Mouse (Mus musculus) T-cell, adult 2 months (primary cell): ENCODE results near the gene Slc23a2.
A peak's percentile ranks its signal among the peaks of the same experiment; 100 is the strongest.

Experiments
- DNase-seq: peaks from one replicate; pipeline ENCODE4 v3.0.0; 2022; ENCODE audit warnings: low spot score

Slc23a2 gene

GRCm38 (mm10) chr2:132134758-132135157, 10.2 kb downstream of the Slc23a2 start:
- no peak for DNase-seq

- DNase-seq: no peak
Observed at GRCm38 (mm10) chr2:132133436-132133835, 11.5 kb downstream of the Slc23a2 start.

GRCm38 (mm10) chr2:132131266-132131665, 13.6 kb downstream of the Slc23a2 start:
- DNase-seq: peak; percentile 41

- DNase-seq: no peak
Observed at GRCm38 (mm10) chr2:132129980-132130379, 14.9 kb downstream of the Slc23a2 start.

- no peak for DNase-seq
Observed at GRCm38 (mm10) chr2:132129247-132129646, 15.7 kb downstream of the Slc23a2 start.

- DNase-seq: no peak
Observed at GRCm38 (mm10) chr2:132127904-132128303, 17.0 kb downstream of the Slc23a2 start.

- DNase-seq: no peak
Observed at GRCm38 (mm10) chr2:132126292-132126691, 18.6 kb downstream of the Slc23a2 start.

GRCm38 (mm10) chr2:132123063-132123462, 21.8 kb downstream of the Slc23a2 start:
- DNase-seq: no peak

- no peak for DNase-seq
Observed at GRCm38 (mm10) chr2:132121050-132121449, 23.9 kb downstream of the Slc23a2 start.

GRCm38 (mm10) chr2:132118646-132119045, 26.3 kb downstream of the Slc23a2 start:
- no peak for DNase-seq

GRCm38 (mm10) chr2:132115936-132116335, 29.0 kb downstream of the Slc23a2 start:
- no peak for DNase-seq

- peak; percentile 21 for DNase-seq
Observed at GRCm38 (mm10) chr2:132115344-132115743, 29.6 kb downstream of the Slc23a2 start.

GRCm38 (mm10) chr2:132113962-132114759, 30.7 kb downstream of the Slc23a2 start:
- no peak for DNase-seq

- DNase-seq: no peak
Observed at GRCm38 (mm10) chr2:132112319-132112718, 32.6 kb downstream of the Slc23a2 start.

- DNase-seq: no peak
Observed at GRCm38 (mm10) chr2:132111905-132112304, 33.0 kb downstream of the Slc23a2 start.

- DNase-seq: peak; percentile 57
Observed at GRCm38 (mm10) chr2:132111266-132111665, 33.6 kb downstream of the Slc23a2 start.

- peak; percentile 52 for DNase-seq
Observed at GRCm38 (mm10) chr2:132110702-132111101, 34.2 kb downstream of the Slc23a2 start.

GRCm38 (mm10) chr2:132108988-132109387, 35.9 kb downstream of the Slc23a2 start:
- DNase-seq: no peak

GRCm38 (mm10) chr2:132107611-132108010, 37.3 kb downstream of the Slc23a2 start:
- DNase-seq: no peak

GRCm38 (mm10) chr2:132106069-132106468, 38.8 kb downstream of the Slc23a2 start:
- no peak for DNase-seq

- no peak for DNase-seq
Observed at GRCm38 (mm10) chr2:132103265-132103664, 41.6 kb downstream of the Slc23a2 start.

GRCm38 (mm10) chr2:132102505-132103130, 42.3 kb downstream of the Slc23a2 start:
- peak; percentile 48 for DNase-seq

GRCm38 (mm10) chr2:132098942-132099672, 45.8 kb downstream of the Slc23a2 start:
- DNase-seq: no peak
